Mouse (Mus musculus): ENCODE measurements around the gene Col13a1. TPM values are rescaled to one million over a fixed set of nuclear protein-coding genes. Genes with fewer than 3 reads are reported as not detected.

The Col13a1 gene
- total RNA-seq (2023) = not detected

GRCm38 (mm10) chr10:61978866-61979340 is at the start of gene Col13a1:
TSS of gene Col13a1 (minus strand) at chr10:61979108.

Other genes with a start within 250 kb of the Col13a1 start
- gene H2afy2, start 195.0 kb downstream of the Col13a1 start, total RNA-seq (2023) = not detected
- not detected for gene Neurog3, start 154.0 kb upstream of the Col13a1 start, total RNA-seq (2023)
- gene Fam241b, start 164.8 kb upstream of the Col13a1 start, total RNA-seq (2023) = 3.1 TPM